Mouse (Mus musculus) heart, embryonic 15.5 days (tissue): ENCODE results near the gene Atp13a3. TPM values are rescaled to one million over a fixed set of nuclear protein-coding genes. Genes with fewer than 3 reads are reported as not detected.
"Not testable (repeated sequence)": the region's sequence is repeated elsewhere in the genome, so short reads cannot be mapped to it uniquely, and the experiment has no call there.

ENCODE experiments used
- ATAC-seq: fragments of 200-750 bp; cut with Nextera tagmentation; replicated peaks from 2 replicates; pipeline ENCODE4 v1.8.0; 2017; ENCODE audit warnings: low read depth, moderate TSS enrichment; ENCODE audit not compliant: insufficient number of reproducible peaks, insufficient read depth, low FRiP score
- H3K27ac ChIP-seq: fragments of 300-500 bp; sonication (generic); 2 replicates; pipeline ENCODE4 v1.5.1; 2015; ENCODE audit warnings: mild to moderate bottlenecking, inconsistent platforms
- H3K27me3 ChIP-seq: fragments of 300-500 bp; sonication (generic); 2 replicates; pipeline ENCODE4 v1.6.1; 2015; ENCODE audit warnings: inconsistent platforms
- H3K36me3 ChIP-seq: fragments of 300-500 bp; sonication (generic); 2 replicates; pipeline ENCODE4 v1.6.1; 2015; ENCODE audit warnings: mild to moderate bottlenecking, inconsistent platforms
- H3K4me1 ChIP-seq: fragments of 300-500 bp; sonication (generic); replicated peaks from 2 replicates; pipeline ENCODE4 v1.6.1; 2015; ENCODE audit warnings: inconsistent platforms
- H3K4me2 ChIP-seq: fragments of 300-500 bp; sonication (generic); 2 replicates; pipeline ENCODE4 v1.6.1; 2015; ENCODE audit warnings: inconsistent platforms, mild to moderate bottlenecking, moderate library complexity
- H3K4me3 ChIP-seq: fragments of 300-500 bp; sonication (generic); 2 replicates; pipeline ENCODE4 v1.5.1; 2015; ENCODE audit warnings: mild to moderate bottlenecking, inconsistent platforms
- H3K9ac ChIP-seq: fragments of 300-500 bp; sonication (generic); 2 replicates; pipeline ENCODE4 v1.6.1; 2015; ENCODE audit warnings: mild to moderate bottlenecking, inconsistent platforms
- H3K9me3 ChIP-seq: fragments of 300-500 bp; sonication (generic); replicated peaks from 2 replicates; pipeline ENCODE4 v1.6.1; 2016; ENCODE audit warnings: inconsistent platforms
- WGBS: fragments of 180-500 bp; shearing (Covaris S2); methylation state at CpG from one replicate; pipeline ENCODE4 v1.1.7; 2015; ENCODE audit warnings: mixed read lengths; 5-methylcytosine and 5-hydroxymethylcytosine counted together
- polyA plus RNA-seq: library from polyadenylated mRNA; unstranded; fragments of >200 nt; fragmentation: Nextera tagmentation; extraction: Ambion mirVana; gene quantifications from 2 replicates; pipeline ENCODE4 v1.2.1, GENCODE M21; 2015

Gene Atp13a3
- polyA plus RNA-seq, 1 experiment from 2014 or later, result 8.4 TPM

GRCm38 (mm10) chr16:30387871-30388460 lies 17.8 kb downstream of the Atp13a3 start:
- under 1% methylated on average over 49 of the region's 49 CpGs for WGBS
- Histone ChIP-seq H3K4me1 (peaks cover 30% of the 10 kb centered on the region), H3K27me3 (no peaks in the 10 kb centered on the region), H3K36me3 (peaks cover 6% of the 10 kb centered on the region), H3K27ac (peak overlapping the region; percentile 76), H3K9me3 (no peaks in the 10 kb centered on the region), H3K9ac (peak overlapping the region; percentile 90), H3K4me2 (peak overlapping the region; percentile 92), H3K4me3 (peak overlapping the region; percentile 96)
- peak; percentile 49 for ATAC-seq

GRCm38 (mm10) chr16:30386911-30387439 lies 18.8 kb downstream of the Atp13a3 start:
- Histone ChIP-seq H3K9me3 (no peaks in the 10 kb centered on the region), H3K4me1 (peaks cover 30% of the 10 kb centered on the region), H3K4me2 (peak overlapping the region; percentile 92), H3K4me3 (peak overlapping the region; percentile 96), H3K27me3 (no peaks in the 10 kb centered on the region), H3K27ac (no peak overlapping the region), H3K36me3 (peaks cover 13% of the 10 kb centered on the region), H3K9ac (no peak overlapping the region)
- no peak for ATAC-seq
- 80% methylated on average over 8 of the region's 8 CpGs for WGBS

GRCm38 (mm10) chr16:30385531-30385930 lies 20.2 kb downstream of the Atp13a3 start:
- no peak overlapping the region for H3K27ac ChIP-seq
- no peaks in the 10 kb centered on the region for H3K9me3 ChIP-seq
- H3K4me1 ChIP-seq, result peaks cover 28% of the 10 kb centered on the region
- no peak for ATAC-seq
- no peak overlapping the region for H3K4me2 ChIP-seq
- peaks cover 13% of the 10 kb centered on the region for H3K36me3 ChIP-seq
- H3K27me3 ChIP-seq, result no peaks in the 10 kb centered on the region
- no peak overlapping the region for H3K4me3 ChIP-seq
- H3K9ac ChIP-seq, result no peak overlapping the region
- WGBS, result 85% methylated on average over 1 of the region's 1 CpGs

- Histone ChIP-seq H3K4me3 (no peak overlapping the region), H3K4me1 (0 out of 2 replicates have a peak, but pooled peaks cover 3% of the 10 kb centered on the region), H3K9me3 (no peaks in the 10 kb centered on the region), H3K36me3 (no peaks in the 10 kb centered on the region), H3K4me2 (no peak overlapping the region), H3K27ac (no peak overlapping the region), H3K27me3 (no peaks in the 10 kb centered on the region), H3K9ac (no peak overlapping the region)
- ATAC-seq, result no peak
- WGBS, result 75% methylated on average over 3 of the region's 3 CpGs
Observed at GRCm38 (mm10) chr16:30376237-30376636, 29.5 kb downstream of the Atp13a3 start.

- Histone ChIP-seq H3K27me3 (no peaks in the 10 kb centered on the region), H3K9ac (no peak overlapping the region), H3K27ac (no peak overlapping the region), H3K9me3 (no peaks in the 10 kb centered on the region), H3K4me1 (0 out of 2 replicates have a peak, but pooled peaks cover 3% of the 10 kb centered on the region), H3K4me3 (no peak overlapping the region), H3K4me2 (no peak overlapping the region), H3K36me3 (no peaks in the 10 kb centered on the region)
- ATAC-seq, result no peak
- WGBS, result 85% methylated on average over 3 of the region's 3 CpGs
Observed at GRCm38 (mm10) chr16:30374927-30375326, 30.8 kb downstream of the Atp13a3 start.

GRCm38 (mm10) chr16:30374266-30374665 lies 31.5 kb downstream of the Atp13a3 start:
- 64% methylated on average over 3 of the region's 3 CpGs for WGBS

GRCm38 (mm10) chr16:30373286-30373685 lies 32.5 kb downstream of the Atp13a3 start:
- not testable (repeated sequence) for H3K4me1 ChIP-seq, ATAC-seq, H3K36me3 ChIP-seq, H3K9me3 ChIP-seq, H3K4me2 ChIP-seq, H3K9ac ChIP-seq, H3K4me3 ChIP-seq, H3K27me3 ChIP-seq, H3K27ac ChIP-seq
- 84% methylated on average over 4 of the region's 4 CpGs for WGBS

More at GRCm38 (mm10) chr16:30374266-30374665, 31.5 kb downstream of the Atp13a3 start:
- Histone ChIP-seq H3K4me1 (0 out of 2 replicates have a peak, but pooled peaks cover 3% of the 10 kb centered on the region), H3K36me3 (no peaks in the 10 kb centered on the region), H3K27me3 (no peaks in the 10 kb centered on the region), H3K9me3 (no peaks in the 10 kb centered on the region), H3K27ac (no peak overlapping the region), H3K4me3 (no peak overlapping the region), H3K4me2 (no peak overlapping the region), H3K9ac (no peak overlapping the region)
- ATAC-seq, result no peak

- Histone ChIP-seq H3K36me3 (no peaks in the 10 kb centered on the region), H3K9me3 (no peaks in the 10 kb centered on the region), H3K27ac (no peak overlapping the region), H3K4me3 (no peak overlapping the region), H3K27me3 (no peaks in the 10 kb centered on the region), H3K9ac (no peak overlapping the region), H3K4me1 (0 out of 2 replicates have a peak, but pooled peaks cover 2% of the 10 kb centered on the region), H3K4me2 (no peak overlapping the region)
- 84% methylated on average over 2 of the region's 2 CpGs for WGBS
- no peak for ATAC-seq
Observed at GRCm38 (mm10) chr16:30367395-30367794, 38.4 kb downstream of the Atp13a3 start.

GRCm38 (mm10) chr16:30364604-30365003 lies 41.2 kb downstream of the Atp13a3 start:
- H3K27ac ChIP-seq, result no peak overlapping the region
- no peak overlapping the region for H3K4me3 ChIP-seq
- H3K9me3 ChIP-seq, result no peaks in the 10 kb centered on the region
- H3K9ac ChIP-seq, result no peak overlapping the region
- ATAC-seq, result no peak
- H3K36me3 ChIP-seq, result no peaks in the 10 kb centered on the region
- no peak overlapping the region for H3K4me2 ChIP-seq
- H3K4me1 ChIP-seq, result 0 out of 2 replicates have a peak, but pooled peaks cover 2% of the 10 kb centered on the region
- WGBS, result 86% methylated on average over 6 of the region's 6 CpGs
- no peaks in the 10 kb centered on the region for H3K27me3 ChIP-seq

- no peaks in the 10 kb centered on the region for H3K36me3 ChIP-seq
- H3K4me1 ChIP-seq, result no peaks in the 10 kb centered on the region
- H3K27ac ChIP-seq, result no peak overlapping the region
- no peak for ATAC-seq
- no peaks in the 10 kb centered on the region for H3K27me3 ChIP-seq
- no peak overlapping the region for H3K4me2 ChIP-seq
- no peaks in the 10 kb centered on the region for H3K9me3 ChIP-seq
- no peak overlapping the region for H3K9ac ChIP-seq
- 80% methylated on average over 3 of the region's 3 CpGs for WGBS
- H3K4me3 ChIP-seq, result no peak overlapping the region
Observed at GRCm38 (mm10) chr16:30362528-30362927, 43.2 kb downstream of the Atp13a3 start.

- 97% methylated on average over 11 of the region's 11 CpGs for WGBS
- peaks cover 21% of the 10 kb centered on the region for H3K36me3 ChIP-seq
- H3K27me3 ChIP-seq, H3K4me2 ChIP-seq, H3K9ac ChIP-seq, H3K4me3 ChIP-seq, H3K9me3 ChIP-seq, ATAC-seq, H3K4me1 ChIP-seq, H3K27ac ChIP-seq: not testable (repeated sequence)
Observed at GRCm38 (mm10) chr16:30353489-30353888, 52.3 kb downstream of the Atp13a3 start.

- H3K9ac ChIP-seq, result no peak overlapping the region
- ATAC-seq, result no peak
- H3K4me2 ChIP-seq, result no peak overlapping the region
- no peaks in the 10 kb centered on the region for H3K9me3 ChIP-seq
- H3K27me3 ChIP-seq, result peaks cover 28% of the 10 kb centered on the region
- no peak overlapping the region for H3K4me3 ChIP-seq
- H3K36me3 ChIP-seq, result no peaks in the 10 kb centered on the region; the same call in 1 of the 2 replicates
- H3K4me1 ChIP-seq, result peaks cover 8% of the 10 kb centered on the region
- no peak overlapping the region for H3K27ac ChIP-seq
Observed at GRCm38 (mm10) chr16:30314236-30314635, 91.5 kb downstream of the Atp13a3 start.
